Mouse (Mus musculus) frontal cortex, postnatal 14 days (tissue): ENCODE data around the gene Fam83c.

Experiments used
- DNase-seq, 2 experiments: peaks; one replicate each; pipeline ENCODE4 v3.0.0; 2022; ENCODE audit warnings: low spot score in 2 of 2

Fam83c gene

GRCm38 (mm10) chr2:155794674-155795445 lies 39.8 kb downstream of the Fam83c start:
- no peak for DNase-seq

- DNase-seq: no peak
Measured at GRCm38 (mm10) chr2:155792899-155793298, 41.8 kb downstream of the Fam83c start.

- no peak for DNase-seq
Measured at GRCm38 (mm10) chr2:155787949-155788931, 46.4 kb downstream of the Fam83c start.

- no peak for DNase-seq
Measured at GRCm38 (mm10) chr2:155786905-155787304, 47.7 kb downstream of the Fam83c start.

- DNase-seq: no peak
Measured at GRCm38 (mm10) chr2:155784534-155784933, 50.1 kb downstream of the Fam83c start.

GRCm38 (mm10) chr2:155779506-155779905 lies 55.1 kb downstream of the Fam83c start:
- no peak for DNase-seq

- DNase-seq: no peak
Measured at GRCm38 (mm10) chr2:155779066-155779465, 55.6 kb downstream of the Fam83c start.

GRCm38 (mm10) chr2:155778004-155778403 lies 56.6 kb downstream of the Fam83c start:
- no peak for DNase-seq

- no peak for DNase-seq
Measured at GRCm38 (mm10) chr2:155777688-155777985, 57.0 kb downstream of the Fam83c start.
